Mouse (Mus musculus): ENCODE results near the gene Tenm4. TPM values are rescaled to one million over a fixed set of nuclear protein-coding genes. Genes with fewer than 3 reads are reported as not detected.
A peak's percentile ranks its signal among the peaks of the same experiment; 100 is the strongest.

Gene Tenm4
- polyA plus RNA-seq, 1 experiment from 2014 or later, result 9.2 TPM

GRCm38 (mm10) chr7:96228562-96229268, 57.7 kb downstream of the Tenm4 start:
- Histone ChIP-seq H3K9ac (ENCODE audit: low read length) (no peak overlapping the region), H3K4me1 (ENCODE audit: control insufficient read depth in 2 of 2, insufficient read depth in 2 of 2, low read length in 2 of 2) (peaks cover 12 to 14% of the 10 kb centered on the region in 2 experiments), H3K27ac (replicated peaks in 1 of 2; ENCODE audit: control insufficient read depth in 1 of 2, insufficient read depth in 1 of 2, low read depth in 2 of 2, low read length in 2 of 2) (no peak overlapping the region), H3K36me3 (ENCODE audit: control insufficient read depth, insufficient read depth, low read length) (no peaks in the 10 kb centered on the region), H3K4me3 (ENCODE audit: control insufficient read depth in 1 of 2, insufficient read depth in 1 of 2, low read depth in 1 of 2, low read length in 2 of 2) (no peak overlapping the region), H3K9me3 (ENCODE audit: control insufficient read depth, low read length) (no peaks in the 10 kb centered on the region), H3K27me3 (ENCODE audit: control insufficient read depth, insufficient read depth, low read length) (no peaks in the 10 kb centered on the region), H3K4me2 (ENCODE audit: low read length) (no peak overlapping the region)
- WGBS, result 82% methylated on average over 6 of the region's 6 CpGs
- ATAC-seq (ENCODE audit: insufficient number of reproducible peaks, insufficient read depth, low FRiP score, low read depth), result no peak

GRCm38 (mm10) chr7:96230006-96230719, 59.1 kb downstream of the Tenm4 start:
- Histone ChIP-seq H3K9me3 (ENCODE audit: control insufficient read depth, low read length) (no peaks in the 10 kb centered on the region), H3K9ac (ENCODE audit: low read length) (no peak overlapping the region), H3K4me2 (ENCODE audit: low read length) (peak overlapping the region; percentile 24; the same call in 1 of the 2 replicates), H3K36me3 (ENCODE audit: control insufficient read depth, insufficient read depth, low read length) (no peaks in the 10 kb centered on the region), H3K27ac (replicated peaks in 1 of 2; ENCODE audit: control insufficient read depth in 1 of 2, insufficient read depth in 1 of 2, low read depth in 2 of 2, low read length in 2 of 2) (no peak overlapping the region; a peak in 1 of 4 replicates), H3K4me3 (ENCODE audit: control insufficient read depth in 1 of 2, insufficient read depth in 1 of 2, low read depth in 1 of 2, low read length in 2 of 2) (no peak overlapping the region), H3K27me3 (ENCODE audit: control insufficient read depth, insufficient read depth, low read length) (no peaks in the 10 kb centered on the region), H3K4me1 (ENCODE audit: control insufficient read depth in 2 of 2, insufficient read depth in 2 of 2, low read length in 2 of 2) (peaks cover 12 to 14% of the 10 kb centered on the region in 2 experiments)
- WGBS, result 63% methylated on average over 8 of the region's 8 CpGs
- no peak for ATAC-seq (ENCODE audit: insufficient number of reproducible peaks, insufficient read depth, low FRiP score, low read depth)

- Histone ChIP-seq H3K4me2 (ENCODE audit: low read length) (peak overlapping the region; percentile 24), H3K9ac (ENCODE audit: low read length) (no peak overlapping the region), H3K4me1 (ENCODE audit: control insufficient read depth in 2 of 2, insufficient read depth in 2 of 2, low read length in 2 of 2) (peaks cover 12 to 14% of the 10 kb centered on the region in 2 experiments), H3K27me3 (ENCODE audit: control insufficient read depth, insufficient read depth, low read length) (no peaks in the 10 kb centered on the region), H3K4me3 (ENCODE audit: control insufficient read depth in 1 of 2, insufficient read depth in 1 of 2, low read depth in 1 of 2, low read length in 2 of 2) (no peak overlapping the region), H3K9me3 (ENCODE audit: control insufficient read depth, low read length) (no peaks in the 10 kb centered on the region), H3K27ac (replicated peaks in 1 of 2; ENCODE audit: control insufficient read depth in 1 of 2, insufficient read depth in 1 of 2, low read depth in 2 of 2, low read length in 2 of 2) (no peak overlapping the region; a peak in 1 of 4 replicates), H3K36me3 (ENCODE audit: control insufficient read depth, insufficient read depth, low read length) (no peaks in the 10 kb centered on the region)
- WGBS, result 26% methylated on average over 9 of the region's 9 CpGs
- ATAC-seq (ENCODE audit: insufficient number of reproducible peaks, insufficient read depth, low FRiP score, low read depth), result no peak
Measured at GRCm38 (mm10) chr7:96230720-96231241, 59.7 kb downstream of the Tenm4 start.

GRCm38 (mm10) chr7:96235847-96236246, 64.8 kb downstream of the Tenm4 start:
- Histone ChIP-seq H3K27ac (replicated peaks in 1 of 2; ENCODE audit: control insufficient read depth in 1 of 2, insufficient read depth in 1 of 2, low read depth in 2 of 2, low read length in 2 of 2) (no peak overlapping the region), H3K9ac (ENCODE audit: low read length) (no peak overlapping the region), H3K4me1 (ENCODE audit: control insufficient read depth in 2 of 2, insufficient read depth in 2 of 2, low read length in 2 of 2) (peaks cover 2 to 4% of the 10 kb centered on the region in 2 experiments), H3K27me3 (ENCODE audit: control insufficient read depth, insufficient read depth, low read length) (no peaks in the 10 kb centered on the region), H3K9me3 (ENCODE audit: control insufficient read depth, low read length) (no peaks in the 10 kb centered on the region), H3K4me2 (ENCODE audit: low read length) (no peak overlapping the region), H3K4me3 (ENCODE audit: control insufficient read depth in 1 of 2, insufficient read depth in 1 of 2, low read depth in 1 of 2, low read length in 2 of 2) (no peak overlapping the region), H3K36me3 (ENCODE audit: control insufficient read depth, insufficient read depth, low read length) (no peaks in the 10 kb centered on the region)
- 82% methylated on average over 6 of the region's 6 CpGs for WGBS
- ATAC-seq (ENCODE audit: insufficient number of reproducible peaks, insufficient read depth, low FRiP score, low read depth), result no peak

- H3K4me1 ChIP-seq (ENCODE audit: control insufficient read depth in 2 of 2, insufficient read depth in 2 of 2, low read length in 2 of 2), result no peaks in the 10 kb centered on the region
- 62% methylated on average over 2 of the region's 2 CpGs for WGBS
- ATAC-seq (ENCODE audit: insufficient number of reproducible peaks, insufficient read depth, low FRiP score, low read depth), result no peak
- no peaks in the 10 kb centered on the region for H3K27me3 ChIP-seq (ENCODE audit: control insufficient read depth, insufficient read depth, low read length)
- H3K4me2 ChIP-seq (ENCODE audit: low read length), result no peak overlapping the region
- H3K4me3 ChIP-seq (ENCODE audit: control insufficient read depth in 1 of 2, insufficient read depth in 1 of 2, low read depth in 1 of 2, low read length in 2 of 2), result no peak overlapping the region
- no peak overlapping the region for H3K27ac ChIP-seq (replicated peaks in 1 of 2; ENCODE audit: control insufficient read depth in 1 of 2, insufficient read depth in 1 of 2, low read depth in 2 of 2, low read length in 2 of 2)
- H3K9ac ChIP-seq (ENCODE audit: low read length), result no peak overlapping the region
- H3K36me3 ChIP-seq (ENCODE audit: control insufficient read depth, insufficient read depth, low read length), result no peaks in the 10 kb centered on the region
- H3K9me3 ChIP-seq (ENCODE audit: control insufficient read depth, low read length), result no peaks in the 10 kb centered on the region
Measured at GRCm38 (mm10) chr7:96240661-96241060, 69.6 kb downstream of the Tenm4 start.

GRCm38 (mm10) chr7:96242328-96243185, 71.5 kb downstream of the Tenm4 start:
- Histone ChIP-seq H3K36me3 (ENCODE audit: control insufficient read depth, insufficient read depth, low read length) (no peaks in the 10 kb centered on the region), H3K4me2 (ENCODE audit: low read length) (no peak overlapping the region), H3K27ac (replicated peaks in 1 of 2; ENCODE audit: control insufficient read depth in 1 of 2, insufficient read depth in 1 of 2, low read depth in 2 of 2, low read length in 2 of 2) (no peak overlapping the region), H3K9ac (ENCODE audit: low read length) (no peak overlapping the region), H3K4me1 (ENCODE audit: control insufficient read depth in 2 of 2, insufficient read depth in 2 of 2, low read length in 2 of 2) (no peaks in the 10 kb centered on the region), H3K9me3 (ENCODE audit: control insufficient read depth, low read length) (no peaks in the 10 kb centered on the region), H3K4me3 (ENCODE audit: control insufficient read depth in 1 of 2, insufficient read depth in 1 of 2, low read depth in 1 of 2, low read length in 2 of 2) (no peak overlapping the region), H3K27me3 (ENCODE audit: control insufficient read depth, insufficient read depth, low read length) (no peaks in the 10 kb centered on the region)
- no peak for ATAC-seq (ENCODE audit: insufficient number of reproducible peaks, insufficient read depth, low FRiP score, low read depth)
- WGBS, result 61% methylated on average over 4 of the region's 4 CpGs

- no peak overlapping the region for H3K4me3 ChIP-seq (ENCODE audit: control insufficient read depth in 1 of 2, insufficient read depth in 1 of 2, low read depth in 1 of 2, low read length in 2 of 2)
- H3K9me3 ChIP-seq (ENCODE audit: control insufficient read depth, low read length), result no peaks in the 10 kb centered on the region
- H3K36me3 ChIP-seq (ENCODE audit: control insufficient read depth, insufficient read depth, low read length), result no peaks in the 10 kb centered on the region
- H3K9ac ChIP-seq (ENCODE audit: low read length), result no peak overlapping the region
- no peak for ATAC-seq (ENCODE audit: insufficient number of reproducible peaks, insufficient read depth, low FRiP score, low read depth)
- 65% methylated on average over 1 of the region's 1 CpGs for WGBS
- H3K4me1 ChIP-seq (ENCODE audit: control insufficient read depth in 2 of 2, insufficient read depth in 2 of 2, low read length in 2 of 2), result no peaks in the 10 kb centered on the region
- H3K27me3 ChIP-seq (ENCODE audit: control insufficient read depth, insufficient read depth, low read length), result no peaks in the 10 kb centered on the region
- no peak overlapping the region for H3K27ac ChIP-seq (replicated peaks in 1 of 2; ENCODE audit: control insufficient read depth in 1 of 2, insufficient read depth in 1 of 2, low read depth in 2 of 2, low read length in 2 of 2)
- H3K4me2 ChIP-seq (ENCODE audit: low read length), result no peak overlapping the region
Measured at GRCm38 (mm10) chr7:96244796-96245195, 73.8 kb downstream of the Tenm4 start.
